Mouse (Mus musculus): Measurements from ENCODE around the gene Axl. TPM values are rescaled to one million over a fixed set of nuclear protein-coding genes. Genes with fewer than 3 reads are reported as not detected.

The Axl gene
- total and polyA plus RNA-seq, 3 experiments: 0.19 to 0.98 (median 0.96) TPM

DNA sequence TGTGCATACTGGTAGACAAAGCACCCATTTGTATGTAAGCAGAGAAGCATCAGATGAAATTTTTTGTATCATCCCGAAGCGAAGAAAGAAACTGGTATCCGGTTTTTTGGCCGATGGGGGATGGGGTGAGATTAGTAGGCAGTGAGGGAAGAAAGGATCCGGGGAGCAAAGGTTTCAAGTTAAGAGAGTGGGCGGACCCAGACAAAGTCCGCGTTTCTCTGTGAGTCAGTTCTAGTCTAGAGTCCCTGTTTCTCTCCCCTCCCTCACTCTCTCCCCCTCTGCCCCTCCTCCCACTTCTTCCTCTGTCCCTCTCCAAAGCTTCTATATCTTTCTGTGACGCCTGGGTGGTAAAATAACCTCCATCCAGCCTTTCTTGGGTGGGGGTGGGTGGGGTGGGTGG is 36.5 kb upstream of the Axl start:
- peaks cover 10% of the 10 kb centered on the region for H3K27me3 ChIP-seq (replicated peaks)
- H3K9ac ChIP-seq (ENCODE audit: insufficient read depth, low read depth): no peak overlapping the region

DNA sequence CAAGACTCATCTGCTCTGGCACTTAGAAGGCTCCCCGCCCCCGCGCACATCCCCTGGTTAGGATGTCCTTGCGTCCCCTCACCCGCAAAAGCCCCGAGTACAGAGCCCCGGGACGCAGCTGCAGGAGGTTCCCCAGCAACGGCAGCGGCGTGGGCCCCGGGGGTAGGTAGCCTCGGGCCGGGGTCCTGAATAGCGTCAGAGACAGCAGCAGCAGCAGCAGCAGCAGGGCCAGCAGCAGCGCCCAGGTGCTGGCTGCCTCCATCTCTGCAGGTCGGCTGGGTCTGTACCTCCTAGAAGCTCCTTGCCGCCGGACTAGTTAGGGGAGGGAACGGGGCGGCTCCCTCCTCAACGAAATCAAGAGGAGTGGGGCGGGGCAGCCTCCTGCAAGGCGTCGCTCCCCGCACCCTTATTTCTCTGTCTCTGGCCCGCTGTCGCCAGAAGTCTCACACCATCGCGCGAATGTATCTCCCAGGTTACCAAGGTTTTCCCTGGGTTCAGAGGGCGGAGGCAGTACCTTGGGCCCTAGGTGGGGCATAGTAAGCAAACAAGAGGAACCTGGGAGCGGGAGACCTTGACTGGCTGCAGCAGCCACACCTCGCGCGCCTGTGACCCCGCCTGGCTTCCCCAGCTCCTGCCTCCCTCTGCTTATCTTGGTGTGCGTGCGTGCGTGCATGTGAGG is 27.9 kb upstream of the Axl start, which contains the start of gene Cyp2s1:
Gene Cyp2s1 (minus strand): TSS at position 673 of the 679 bp plus-strand sequence.
- H3K4me2 ChIP-seq (ENCODE audit: insufficient read depth, low read depth, poor library complexity, severe bottlenecking): peak within 1 kb of the TSS; percentile 30
- H3K4me3 ChIP-seq (replicated peaks in 1 of 3; ENCODE audit: low read depth in 2 of 3, low read length in 2 of 3, poor library complexity in 1 of 3): no peak within 1 kb of the TSS
- no peak within 1 kb of the TSS for H3K27ac ChIP-seq (ENCODE audit: insufficient read depth, low read depth)
- TF ChIP-seq E2F4 (IDR thresholded peaks at IDR 0.05; ENCODE audit: insufficient replicate concordance, low read depth, low read length) (no peak), USF2 (conservative IDR thresholded peaks at IDR 0.05; ENCODE audit: low read depth, low read length) (no peak), UBTF (IDR thresholded peaks at IDR 0.05; ENCODE audit: low read depth, low read length) (no peak), HCFC1 (IDR thresholded peaks at IDR 0.05; ENCODE audit: low read depth, low read length) (no peak), SIN3A (IDR thresholded peaks at IDR 0.05; ENCODE audit: low read length) (no peak), JUND (conservative IDR thresholded peaks at IDR 0.05; ENCODE audit: low read depth, low read length) (no peak), RCOR1 (conservative IDR thresholded peaks at IDR 0.05; ENCODE audit: low read depth, low read length) (no peak), MEF2A (IDR thresholded peaks at IDR 0.05; ENCODE audit: borderline replicate concordance, low read depth, low read length) (no peak), NELFE (IDR thresholded peaks at IDR 0.05; ENCODE audit: low read depth, low read length) (no peak), TBP (conservative IDR thresholded peaks at IDR 0.05; ENCODE audit: low read depth, low read length) (no peak), CHD1 (IDR thresholded peaks at IDR 0.05; ENCODE audit: low read depth, low read length) (no peak), CHD2 (IDR thresholded peaks at IDR 0.05; ENCODE audit: low read length) (no peak), IRF4 (IDR thresholded peaks at IDR 0.05; ENCODE audit: low read depth, low read length) (no peak), MYC (IDR thresholded peaks at IDR 0.05; ENCODE audit: low read depth, low read length) (no peak), PAX5 (IDR thresholded peaks at IDR 0.05; ENCODE audit: low read length) (no peak), ZNF384 (IDR thresholded peaks at IDR 0.05; ENCODE audit: low read depth, low read length) (no peak)
- dilution Hi-C loops (cut with MboI; ENCODE audit: extremely low pct_ligation_motif_present, extremely low pct_unique_long_range_greater_than_20kb, low sequenced_read_pairs) (no loop called here), in situ Hi-C loops (cut with MboI; ENCODE audit: low pct_ligation_motif_present, low pct_unique_long_range_greater_than_20kb, low sequenced_read_pairs) (no loop called here)
- DNase-seq (ENCODE audit: extremely low read depth): no peak
- H3K79me2 ChIP-seq (replicated peaks; ENCODE audit: control insufficient read depth, extremely low read depth, insufficient read depth, poor library complexity, severe bottlenecking): no peaks in the 10 kb centered on the region
- no peak within 1 kb of the TSS for H3K9ac ChIP-seq (ENCODE audit: insufficient read depth, low read depth)
- H3K4me1 ChIP-seq (ENCODE audit: control insufficient read depth in 1 of 2, insufficient read depth in 2 of 2): peaks cover 0 to 3% of the 10 kb centered on the region in 2 experiments; a peak in 1 of 4 replicates
- H3K27me3 ChIP-seq (replicated peaks): peaks cover 53% of the 10 kb centered on the region
- H3K9me3 ChIP-seq (replicated peaks; ENCODE audit: low read length): no peaks in the 10 kb centered on the region
- H3K36me3 ChIP-seq (replicated peaks in 1 of 2; ENCODE audit: control insufficient read depth in 1 of 2, insufficient read depth in 1 of 2, low read length in 1 of 2): no peaks in the 10 kb centered on the region

More for the DNA sequence above, 36.5 kb upstream of the Axl start:
- Histone ChIP-seq H3K4me3 (replicated peaks in 1 of 3; ENCODE audit: low read depth in 2 of 3, low read length in 2 of 3, poor library complexity in 1 of 3) (no peak overlapping the region), H3K36me3 (replicated peaks in 1 of 2; ENCODE audit: control insufficient read depth in 1 of 2, insufficient read depth in 1 of 2, low read length in 1 of 2) (no peaks in the 10 kb centered on the region), H3K4me2 (ENCODE audit: insufficient read depth, low read depth, poor library complexity, severe bottlenecking) (no peak overlapping the region), H3K27ac (ENCODE audit: insufficient read depth, low read depth) (no peak overlapping the region), H3K9me3 (replicated peaks; ENCODE audit: low read length) (no peaks in the 10 kb centered on the region), H3K4me1 (ENCODE audit: control insufficient read depth in 1 of 2, insufficient read depth in 2 of 2) (peaks cover 0 to 6% of the 10 kb centered on the region in 2 experiments; a peak in 2 of 4 replicates), H3K79me2 (replicated peaks; ENCODE audit: control insufficient read depth, extremely low read depth, insufficient read depth, poor library complexity, severe bottlenecking) (no peaks in the 10 kb centered on the region)
- dilution Hi-C loops (cut with MboI; ENCODE audit: extremely low pct_ligation_motif_present, extremely low pct_unique_long_range_greater_than_20kb, low sequenced_read_pairs): no loop called here
- no peak for TF ChIP-seq UBTF (IDR thresholded peaks at IDR 0.05; ENCODE audit: low read depth, low read length)
- TF ChIP-seq E2F4 (IDR thresholded peaks at IDR 0.05; ENCODE audit: insufficient replicate concordance, low read depth, low read length): no peak
- TF ChIP-seq GABPA (IDR thresholded peaks at IDR 0.05; ENCODE audit: insufficient replicate concordance, low read depth, low read length): no peak
- TF ChIP-seq TCF12 (IDR thresholded peaks at IDR 0.05; ENCODE audit: low read depth, low read length): no peak
- TF ChIP-seq ZNF384 (IDR thresholded peaks at IDR 0.05; ENCODE audit: low read depth, low read length): no peak
- no peak for TF ChIP-seq ELF1 (IDR thresholded peaks at IDR 0.05; ENCODE audit: low read depth, low read length)
- no peak for TF ChIP-seq MEF2A (IDR thresholded peaks at IDR 0.05; ENCODE audit: borderline replicate concordance, low read depth, low read length)
- TF ChIP-seq RCOR1 (conservative IDR thresholded peaks at IDR 0.05; ENCODE audit: low read depth, low read length): no peak
- TF ChIP-seq POLR2A (IDR thresholded peaks at IDR 0.05; ENCODE audit: low read depth, low read length): no peak
- TF ChIP-seq JUND (conservative IDR thresholded peaks at IDR 0.05; ENCODE audit: low read depth, low read length): no peak
- TF ChIP-seq MAZ (IDR thresholded peaks at IDR 0.05; ENCODE audit: low read depth, low read length): no peak
- TF ChIP-seq CHD2 (IDR thresholded peaks at IDR 0.05; ENCODE audit: low read length): no peak
- no peak for TF ChIP-seq USF1 (IDR thresholded peaks at IDR 0.05; ENCODE audit: low read depth, low read length)
- TF ChIP-seq CHD1 (IDR thresholded peaks at IDR 0.05; ENCODE audit: low read depth, low read length): no peak
- in situ Hi-C loops (cut with MboI; ENCODE audit: low pct_ligation_motif_present, low pct_unique_long_range_greater_than_20kb, low sequenced_read_pairs): no loop called here
- no peak for DNase-seq (ENCODE audit: extremely low read depth)

Data from CH12.LX (cell line).